Mouse (Mus musculus) limb, embryonic 12.5 days (tissue): ENCODE data around the gene Unc13a. TPM values are rescaled to one million over a fixed set of nuclear protein-coding genes. Genes with fewer than 3 reads are reported as not detected.

ENCODE experiments used
- ATAC-seq: fragments of 200-750 bp; cut with Nextera tagmentation; 2 replicates; pipeline ENCODE4 v1.8.0; 2017; ENCODE audit warnings: low read depth, moderate TSS enrichment; ENCODE audit not compliant: insufficient number of reproducible peaks, insufficient read depth, low FRiP score, low TSS enrichment
- H3K27ac ChIP-seq: fragments of 300-500 bp; sonication (generic); 2 replicates; pipeline ENCODE4 v1.5.1; 2016; ENCODE audit warnings: mild to moderate bottlenecking, moderate library complexity
- H3K27me3 ChIP-seq: fragments of 300-500 bp; sonication (generic); 2 replicates; pipeline ENCODE4 v1.6.1; 2016; ENCODE audit warnings: mild to moderate bottlenecking, moderate library complexity
- H3K36me3 ChIP-seq: fragments of 300-500 bp; sonication (generic); 2 replicates; pipeline ENCODE4 v1.6.1; 2016; ENCODE audit warnings: mild to moderate bottlenecking, moderate library complexity
- H3K4me1 ChIP-seq: fragments of 300-500 bp; sonication (generic); replicated peaks from 2 replicates; pipeline ENCODE4 v1.6.1; 2016
- H3K4me2 ChIP-seq: fragments of 300-500 bp; sonication (generic); 2 replicates; pipeline ENCODE4 v1.6.1; 2016; ENCODE audit warnings: mild to moderate bottlenecking, moderate library complexity
- H3K4me3 ChIP-seq: fragments of 300-500 bp; sonication (generic); replicated peaks from 2 replicates; pipeline ENCODE4 v1.5.1; 2016; ENCODE audit warnings: mild to moderate bottlenecking
- H3K9ac ChIP-seq: fragments of 300-500 bp; sonication (generic); replicated peaks from 2 replicates; pipeline ENCODE4 v1.6.1; 2016; ENCODE audit warnings: mild to moderate bottlenecking, moderate library complexity
- H3K9me3 ChIP-seq: fragments of 300-500 bp; sonication (generic); 2 replicates; pipeline ENCODE4 v1.6.1; 2016; ENCODE audit warnings: mild to moderate bottlenecking, moderate library complexity
- WGBS: fragments of 180-500 bp; shearing (Covaris S2); methylation state at CpG from one replicate; pipeline ENCODE4 v1.1.7; 2016; 5-methylcytosine and 5-hydroxymethylcytosine counted together
- microRNA-seq: library from miRNA; unstranded; fragments of <30 nt; microRNA quantifications from one replicate; pipeline ENCODE4, GENCODE M21; 2017
- polyA plus RNA-seq: library from polyadenylated mRNA; unstranded; fragments of >200 nt; fragmentation: Nextera tagmentation; extraction: Ambion mirVana; gene quantifications from 2 replicates; pipeline ENCODE4 v1.2.1, GENCODE M21; 2016

Gene Unc13a
- polyA plus RNA-seq, 1 experiment from 2014 or later: 0.60 TPM

- no peak for ATAC-seq
- H3K4me3 ChIP-seq: no peak overlapping the region
- H3K4me2 ChIP-seq: no peak overlapping the region
- WGBS: 86% methylated on average over 14 of the region's 14 CpGs
- H3K27me3 ChIP-seq: no peaks in the 10 kb centered on the region; the same call in 1 of the 2 replicates
- H3K27ac ChIP-seq: no peak overlapping the region
- H3K4me1 ChIP-seq: no peaks in the 10 kb centered on the region
- no peaks in the 10 kb centered on the region for H3K9me3 ChIP-seq
- H3K9ac ChIP-seq: no peak overlapping the region
- peaks cover 30% of the 10 kb centered on the region for H3K36me3 ChIP-seq
These were observed 92.1 kb downstream of the Unc13a start for GRCm38 (mm10) chr8:71579476-71579875.

- no peak overlapping the region for H3K4me3 ChIP-seq
- WGBS: 80% methylated on average over 1 of the region's 1 CpGs
- H3K4me2 ChIP-seq: no peak overlapping the region
- H3K36me3 ChIP-seq: peaks cover 26% of the 10 kb centered on the region
- no peaks in the 10 kb centered on the region for H3K4me1 ChIP-seq
- no peak overlapping the region for H3K9ac ChIP-seq
- no peaks in the 10 kb centered on the region; the same call in 1 of the 2 replicates for H3K27me3 ChIP-seq
- H3K27ac ChIP-seq: no peak overlapping the region
- no peak for ATAC-seq
- H3K9me3 ChIP-seq: no peaks in the 10 kb centered on the region
These were observed 92.5 kb downstream of the Unc13a start for GRCm38 (mm10) chr8:71579009-71579408.

GRCm38 (mm10) chr8:71577856-71578387 lies 93.6 kb downstream of the Unc13a start:
- H3K9ac ChIP-seq: 0 out of 2 replicates have a peak overlapping the region, but pooled peaks have one; percentile 8
- ATAC-seq: no peak
- no peak overlapping the region for H3K27ac ChIP-seq
- H3K9me3 ChIP-seq: no peaks in the 10 kb centered on the region
- H3K27me3 ChIP-seq: no peaks in the 10 kb centered on the region; the same call in 1 of the 2 replicates
- H3K4me2 ChIP-seq: no peak overlapping the region
- H3K36me3 ChIP-seq: peaks cover 21% of the 10 kb centered on the region
- 73% methylated on average over 4 of the region's 4 CpGs for WGBS
- peaks cover 5% of the 10 kb centered on the region for H3K4me1 ChIP-seq
- no peak overlapping the region for H3K4me3 ChIP-seq

- Histone ChIP-seq H3K36me3 (no peaks in the 10 kb centered on the region; the same call in 1 of the 2 replicates), H3K27ac (no peak overlapping the region), H3K9ac (no peak overlapping the region), H3K27me3 (no peaks in the 10 kb centered on the region; the same call in 1 of the 2 replicates), H3K4me2 (no peak overlapping the region), H3K4me1 (peaks cover 19% of the 10 kb centered on the region), H3K4me3 (no peak overlapping the region), H3K9me3 (no peaks in the 10 kb centered on the region)
- WGBS: 60% methylated on average over 1 of the region's 1 CpGs
- no peak for ATAC-seq
These were observed 96.5 kb downstream of the Unc13a start for GRCm38 (mm10) chr8:71575020-71575419.

DNA sequence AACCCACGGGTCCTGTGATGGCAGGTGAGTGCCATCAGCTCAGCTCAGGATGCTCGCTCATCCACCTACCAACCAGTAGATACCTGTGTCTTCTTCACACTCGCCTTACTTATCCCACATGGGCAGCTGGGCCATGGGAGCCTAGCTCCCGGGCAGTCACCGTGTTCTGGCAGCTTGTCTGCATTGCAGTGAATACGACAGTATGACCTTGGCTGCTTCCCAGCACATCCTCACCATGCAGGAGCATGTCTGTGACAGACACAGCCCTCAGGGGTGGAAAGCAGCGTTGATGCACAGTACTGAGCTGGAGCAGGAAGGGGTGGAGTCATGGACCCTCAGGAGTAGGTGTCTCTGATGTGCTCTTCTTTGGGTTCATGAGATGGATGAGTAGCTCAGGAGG lies 97.1 kb downstream of the Unc13a start:
- 74% methylated on average over 7 of the region's 7 CpGs for WGBS
- Histone ChIP-seq H3K36me3 (no peaks in the 10 kb centered on the region), H3K4me2 (no peak overlapping the region), H3K9ac (no peak overlapping the region), H3K4me3 (no peak overlapping the region), H3K9me3 (no peaks in the 10 kb centered on the region), H3K27ac (no peak overlapping the region), H3K27me3 (no peaks in the 10 kb centered on the region), H3K4me1 (peaks cover 19% of the 10 kb centered on the region)
- no peak for ATAC-seq

Small RNA genes within 50 kb of the gene (microRNA-seq; reads per million reads assigned to microRNA genes)
- gene Mir6769b: not detected

Other genes with a start within 250 kb of the Unc13a start
- 78.2 and 82.8 TPM in 2 replicates for gene Abhd8, start 208.1 kb downstream of the Unc13a start, polyA plus RNA-seq
- gene Mrpl34, start 206.8 kb downstream of the Unc13a start, polyA plus RNA-seq: 180 and 203 TPM in 2 replicates
- gene Dda1, start 202.6 kb downstream of the Unc13a start, polyA plus RNA-seq: 99.8 and 106 TPM in 2 replicates
- gene Ano8, start 185.8 kb downstream of the Unc13a start, polyA plus RNA-seq: 6.8 and 6.9 TPM in 2 replicates
- gene Gtpbp3, start 183.7 kb downstream of the Unc13a start, polyA plus RNA-seq: 22.1 and 23.2 TPM in 2 replicates
- gene Plvap, start 160.0 kb downstream of the Unc13a start, polyA plus RNA-seq: 59.2 and 62.5 TPM in 2 replicates
- gene Ccdc194, start 146.0 kb downstream of the Unc13a start, polyA plus RNA-seq: 0.25 and 0.49 TPM in 2 replicates
- 8.1 and 11.3 TPM in 2 replicates for gene Bst2, start 134.3 kb downstream of the Unc13a start, polyA plus RNA-seq
- gene Mvb12a, start 128.8 kb downstream of the Unc13a start, polyA plus RNA-seq: 64.3 and 69.1 TPM in 2 replicates
- gene Tmem221, start 112.9 kb downstream of the Unc13a start, polyA plus RNA-seq: 0.13 and 0.26 TPM in 2 replicates
- gene Nxnl1, start 105.2 kb downstream of the Unc13a start, polyA plus RNA-seq: not detected in 2 replicates
- 45.5 and 50.0 TPM in 2 replicates for gene Slc27a1, start 102.9 kb downstream of the Unc13a start, polyA plus RNA-seq
- 228 and 243 TPM in 2 replicates for gene Pgls, start 79.6 kb downstream of the Unc13a start, polyA plus RNA-seq
- gene Fam129c, start 74.1 kb downstream of the Unc13a start, polyA plus RNA-seq: 4.6 and 6.6 TPM in 2 replicates
- 61.4 and 65.9 TPM in 2 replicates for gene Colgalt1, start 60.8 kb downstream of the Unc13a start, polyA plus RNA-seq
- gene Jak3, start 4.5 kb upstream of the Unc13a start, polyA plus RNA-seq: 3.8 and 4.4 TPM in 2 replicates
- 0.54 and 0.64 TPM in 2 replicates for gene Insl3, start 17.5 kb upstream of the Unc13a start, polyA plus RNA-seq
- 0.70 and 1.1 TPM in 2 replicates for gene B3gnt3, start 30.0 kb upstream of the Unc13a start, polyA plus RNA-seq
- 5.5 and 6.0 TPM in 2 replicates for gene Fcho1, start 54.0 kb upstream of the Unc13a start, polyA plus RNA-seq
- 5.6 and 6.0 TPM in 2 replicates for gene Zfp709, start 210.3 kb upstream of the Unc13a start, polyA plus RNA-seq
- 10.0 and 10.2 TPM in 2 replicates for gene Zfp882, start 236.9 kb upstream of the Unc13a start, polyA plus RNA-seq
- 30.9 and 32.8 TPM in 2 replicates for gene Zfp617, start 236.9 kb upstream of the Unc13a start, polyA plus RNA-seq